Mouse (Mus musculus): Measurements from ENCODE around the gene Cyp2d22. TPM values are rescaled to one million over a fixed set of nuclear protein-coding genes. Genes with fewer than 3 reads are reported as not detected.

Gene Cyp2d22
- total RNA-seq, 2 experiments from 2014 or later: 11.6 to 12.4 TPM

GRCm38 (mm10) chr15:82346580-82347302 is 33.3 kb downstream of the Cyp2d22 start:
- DNase-seq (ENCODE audit: low spot score): no peak

- peak; percentile 99 for DNase-seq (ENCODE audit: low spot score)
Observed at GRCm38 (mm10) chr15:82345820-82346470, 34.1 kb downstream of the Cyp2d22 start.

GRCm38 (mm10) chr15:82344971-82345370 is 35.1 kb downstream of the Cyp2d22 start:
- DNase-seq (ENCODE audit: low spot score): no peak

- no peak for DNase-seq (ENCODE audit: low spot score)
Observed at GRCm38 (mm10) chr15:82343368-82344287, 36.4 kb downstream of the Cyp2d22 start.

- DNase-seq (ENCODE audit: low spot score): no peak
Observed at GRCm38 (mm10) chr15:82342543-82342935, 37.5 kb downstream of the Cyp2d22 start.

GRCm38 (mm10) chr15:82341675-82342542 is 38.2 kb downstream of the Cyp2d22 start:
- DNase-seq (ENCODE audit: low spot score): no peak

GRCm38 (mm10) chr15:82341036-82341501 is 39.0 kb downstream of the Cyp2d22 start:
- peak; percentile 56 for DNase-seq (ENCODE audit: low spot score)

GRCm38 (mm10) chr15:82340414-82341035 is 39.5 kb downstream of the Cyp2d22 start:
- DNase-seq (ENCODE audit: low spot score): no peak

GRCm38 (mm10) chr15:82339634-82340254 is 40.3 kb downstream of the Cyp2d22 start:
- no peak for DNase-seq (ENCODE audit: low spot score)

GRCm38 (mm10) chr15:82339150-82339549 is 40.9 kb downstream of the Cyp2d22 start:
- no peak for DNase-seq (ENCODE audit: low spot score)

- peak; percentile 97 for DNase-seq (ENCODE audit: low spot score)
Observed at GRCm38 (mm10) chr15:82338593-82339112, 41.4 kb downstream of the Cyp2d22 start, which contains the start of the genes Naga, Pheta2 and Smdt1. Gene Naga, minus strand, starts transcription at chr15:82338925. Gene Pheta2, plus strand, starts transcription at chr15:82338942. Gene Smdt1, plus strand, starts transcription at chr15:82338959.

- DNase-seq (ENCODE audit: low spot score): no peak
Observed at GRCm38 (mm10) chr15:82337875-82338274, 42.2 kb downstream of the Cyp2d22 start.

GRCm38 (mm10) chr15:82336629-82337028 is 43.4 kb downstream of the Cyp2d22 start:
- DNase-seq (ENCODE audit: low spot score): no peak

- no peak for DNase-seq (ENCODE audit: low spot score)
Observed at GRCm38 (mm10) chr15:82335194-82335593, 44.9 kb downstream of the Cyp2d22 start.

- no peak for DNase-seq (ENCODE audit: low spot score)
Observed at GRCm38 (mm10) chr15:82325382-82325781, 54.7 kb downstream of the Cyp2d22 start.

GRCm38 (mm10) chr15:82322195-82322594 is 57.9 kb downstream of the Cyp2d22 start:
- no peak for DNase-seq (ENCODE audit: low spot score)

All from gastrocnemius, adult 18-20 months (tissue).